Mouse (Mus musculus) MEL (cell line): ENCODE measurements around the gene Cldn1. TPM values are rescaled to one million over a fixed set of nuclear protein-coding genes. Genes with fewer than 3 reads are reported as not detected.

Experiments
- DNase-seq: peaks from one replicate; pipeline ENCODE4 v3.0.0; 2011; ENCODE audit warnings: low read depth, low spot score
- H3K27ac ChIP-seq: 2 replicates; pipeline ENCODE4 v1.5.1; 2012; ENCODE audit warnings: low read depth, mild to moderate bottlenecking, control low read depth, low read length, moderate library complexity; ENCODE audit not compliant: control insufficient read depth
- H3K27me3 ChIP-seq, 2 experiments: fragments of 150-350 bp in 1 of 2; sonication (generic) in 1 of 2; 2 replicates each; pipeline ENCODE4 v1.6.1; 2012; ENCODE audit warnings: low read length in 2 of 2, mild to moderate bottlenecking in 2 of 2, improper control_type of control experiment in 1 of 2, moderate library complexity in 1 of 2; ENCODE audit not compliant: insufficient read depth in 2 of 2, control insufficient read depth in 1 of 2
- H3K36me3 ChIP-seq, 2 experiments: 2 replicates each; pipeline ENCODE4 v1.6.1; 2012 to 2014; ENCODE audit warnings: low read length in 2 of 2, improper control_type of control experiment in 1 of 2, inconsistent platforms in 1 of 2, mild to moderate bottlenecking in 1 of 2; ENCODE audit not compliant: insufficient read depth in 2 of 2, control insufficient read depth in 1 of 2
- H3K4me1 ChIP-seq, 2 experiments: fragments of 150-350 bp in 1 of 2; sonication (generic) in 1 of 2; 2 replicates each; pipeline ENCODE4 v1.6.1; 2012; ENCODE audit warnings: low read length in 2 of 2, improper control_type of control experiment in 1 of 2, mild to moderate bottlenecking in 1 of 2; ENCODE audit not compliant: insufficient read depth in 2 of 2, control insufficient read depth in 1 of 2
- H3K4me3 ChIP-seq, 2 experiments: fragments of 150-350 bp in 1 of 2; sonication (generic) in 1 of 2; 2 replicates each; pipeline ENCODE4 v1.5.1; 2012; ENCODE audit warnings: low read depth in 2 of 2, low read length in 2 of 2, mild to moderate bottlenecking in 2 of 2, moderate library complexity in 2 of 2, control low read depth in 1 of 2, improper control_type of control experiment in 1 of 2; ENCODE audit not compliant: control insufficient read depth in 1 of 2, insufficient read depth in 1 of 2
- H3K79me2 ChIP-seq: 2 replicates; pipeline ENCODE4 v1.6.1; 2012; ENCODE audit warnings: mild to moderate bottlenecking, low read length, moderate library complexity; ENCODE audit not compliant: control insufficient read depth, poor library complexity, insufficient read depth
- H3K9ac ChIP-seq: 2 replicates; pipeline ENCODE4 v1.6.1; 2012; ENCODE audit warnings: low read depth, mild to moderate bottlenecking, control low read depth, low read length, moderate library complexity; ENCODE audit not compliant: control insufficient read depth, poor library complexity, severe bottlenecking
- H3K9me3 ChIP-seq: fragments of 150-350 bp; sonication (generic); replicated peaks from 2 replicates; pipeline ENCODE4 v1.6.1; 2012; ENCODE audit warnings: mild to moderate bottlenecking, low read length, improper control_type of control experiment, moderate library complexity; ENCODE audit not compliant: insufficient read depth
- BHLHE40 ChIP-seq: IDR thresholded peaks from 2 replicates; pipeline ENCODE4 v1.6.1; 2012; ENCODE audit warnings: low read depth, mild to moderate bottlenecking, inconsistent platforms, low read length, improper control_type of control experiment, borderline replicate concordance
- CHD2 ChIP-seq: IDR thresholded peaks from 2 replicates; pipeline ENCODE4 v1.6.1; 2011; ENCODE audit warnings: low read length, improper control_type of control experiment
- CTCF ChIP-seq, 3 experiments: IDR thresholded peaks in 2 of 3; conservative IDR thresholded peaks in 1 of 3; 2 replicates each; pipeline ENCODE4 v1.5.1; 2011 to 2012; ENCODE audit warnings: low read length in 3 of 3, low read depth in 2 of 3, mild to moderate bottlenecking in 2 of 3, improper control_type of control experiment in 1 of 3, inconsistent platforms in 1 of 3, mixed read lengths in 1 of 3, moderate library complexity in 1 of 3; ENCODE audit not compliant: control insufficient read depth in 1 of 3, insufficient read depth in 1 of 3, poor library complexity in 1 of 3, severe bottlenecking in 1 of 3
- E2F4 ChIP-seq: IDR thresholded peaks from 2 replicates; pipeline ENCODE4 v1.6.1; 2011; ENCODE audit warnings: low read depth, low read length, improper control_type of control experiment, borderline replicate concordance
- ELF1 ChIP-seq: IDR thresholded peaks from 2 replicates; pipeline ENCODE4 v1.6.1; 2014; ENCODE audit warnings: low read depth, mild to moderate bottlenecking, inconsistent platforms, low read length, improper control_type of control experiment, moderate library complexity
- EP300 ChIP-seq, 2 experiments: IDR thresholded peaks; 2 replicates each; pipeline ENCODE4 v1.6.1; 2011; ENCODE audit warnings: improper control_type of control experiment in 2 of 2, low read length in 2 of 2, low read depth in 1 of 2, mild to moderate bottlenecking in 1 of 2
- GATA1 ChIP-seq: IDR thresholded peaks from 2 replicates; pipeline ENCODE4 v1.6.1; 2011; ENCODE audit warnings: low read depth, low read length, improper control_type of control experiment
- HCFC1 ChIP-seq: IDR thresholded peaks from 2 replicates; pipeline ENCODE4 v1.6.1; 2012; ENCODE audit warnings: low read depth, mild to moderate bottlenecking, inconsistent platforms, low read length, improper control_type of control experiment, moderate library complexity
- MAZ ChIP-seq: IDR thresholded peaks from 2 replicates; pipeline ENCODE4 v1.6.1; 2012; ENCODE audit warnings: low read depth, mild to moderate bottlenecking, inconsistent platforms, low read length, improper control_type of control experiment
- MXI1 ChIP-seq: IDR thresholded peaks from 2 replicates; pipeline ENCODE4 v1.6.1; 2011; ENCODE audit warnings: mild to moderate bottlenecking, low read depth, low read length, improper control_type of control experiment
- MYB ChIP-seq: IDR thresholded peaks from 2 replicates; pipeline ENCODE4 v1.6.1; 2011; ENCODE audit warnings: mild to moderate bottlenecking, low read depth, low read length, improper control_type of control experiment
- MYC ChIP-seq: IDR thresholded peaks from 2 replicates; pipeline ENCODE4 v1.6.1; 2011; ENCODE audit warnings: low read depth, mild to moderate bottlenecking, low read length, improper control_type of control experiment, moderate library complexity
- NELFE ChIP-seq: IDR thresholded peaks from 2 replicates; pipeline ENCODE4 v1.6.1; 2011; ENCODE audit warnings: low read depth, low read length, improper control_type of control experiment
- POLR2A ChIP-seq, 2 experiments: IDR thresholded peaks; 2 replicates each; pipeline ENCODE4 v1.6.1; 2011 to 2012; ENCODE audit warnings: low read length in 2 of 2, mild to moderate bottlenecking in 2 of 2, control low read depth in 1 of 2, improper control_type of control experiment in 1 of 2, low read depth in 1 of 2, moderate library complexity in 1 of 2; ENCODE audit not compliant: control insufficient read depth in 1 of 2, insufficient read depth in 1 of 2, poor library complexity in 1 of 2
- POLR2AphosphoS2 ChIP-seq: IDR thresholded peaks from 2 replicates; pipeline ENCODE4 v1.6.1; 2011; ENCODE audit warnings: low read length, improper control_type of control experiment
- POLR2AphosphoS5 ChIP-seq: IDR thresholded peaks from 2 replicates; pipeline ENCODE4 v1.6.1; 2012; ENCODE audit warnings: low read depth, borderline replicate concordance, mild to moderate bottlenecking, inconsistent platforms, low read length, moderate library complexity, mixed read lengths
- RAD21 ChIP-seq: IDR thresholded peaks from 2 replicates; pipeline ENCODE4 v1.6.1; 2011; ENCODE audit warnings: mild to moderate bottlenecking, low read depth, low read length, improper control_type of control experiment
- TAL1 ChIP-seq: IDR thresholded peaks from 2 replicates; pipeline ENCODE4 v1.6.1; 2012; ENCODE audit warnings: mild to moderate bottlenecking, inconsistent platforms, low read length, moderate library complexity, mixed read lengths
- TCF12 ChIP-seq: IDR thresholded peaks from 2 replicates; pipeline ENCODE4 v1.6.1; 2014; ENCODE audit warnings: low read depth, mild to moderate bottlenecking, inconsistent platforms, low read length, improper control_type of control experiment, moderate library complexity
- USF1 ChIP-seq: IDR thresholded peaks from 2 replicates; pipeline ENCODE4 v1.6.1; 2014; ENCODE audit warnings: low read depth, mild to moderate bottlenecking, inconsistent platforms, low read length, improper control_type of control experiment, moderate library complexity
- ZKSCAN1 ChIP-seq: IDR thresholded peaks from 2 replicates; pipeline ENCODE4 v1.6.1; 2012; ENCODE audit warnings: low read depth, mild to moderate bottlenecking, inconsistent platforms, low read length, improper control_type of control experiment, moderate library complexity
- ZMIZ1 ChIP-seq: IDR thresholded peaks from 2 replicates; pipeline ENCODE4 v1.6.1; 2012; ENCODE audit warnings: low read depth, mild to moderate bottlenecking, inconsistent platforms, low read length, improper control_type of control experiment, moderate library complexity
- polyA plus RNA-seq, 2 experiments: library from polyadenylated mRNA; stranded (reverse) in 1 of 2; unstranded in 1 of 2; fragments of >175 nt in 1 of 2; fragments of >200 nt in 1 of 2; gene quantifications; 2 replicates each; pipeline versions ENCODE4 v1.2.1 to v1.2.4; 2012; ENCODE audit warnings: low replicate concordance in 2 of 2, low read depth in 1 of 2; ENCODE audit not compliant: insufficient read length in 2 of 2, insufficient read depth in 1 of 2, missing spikeins in 1 of 2
- total RNA-seq: library from RNA; depleted of rRNA; stranded (reverse); fragments of 300-350 nt; gene quantifications from 2 replicates; pipeline ENCODE4 v1.2.3, GENCODE M21; 2012; rRNA removed

The Cldn1 gene
- not detected in 2 replicates for total RNA-seq
- polyA plus RNA-seq, result not detected

DNA sequence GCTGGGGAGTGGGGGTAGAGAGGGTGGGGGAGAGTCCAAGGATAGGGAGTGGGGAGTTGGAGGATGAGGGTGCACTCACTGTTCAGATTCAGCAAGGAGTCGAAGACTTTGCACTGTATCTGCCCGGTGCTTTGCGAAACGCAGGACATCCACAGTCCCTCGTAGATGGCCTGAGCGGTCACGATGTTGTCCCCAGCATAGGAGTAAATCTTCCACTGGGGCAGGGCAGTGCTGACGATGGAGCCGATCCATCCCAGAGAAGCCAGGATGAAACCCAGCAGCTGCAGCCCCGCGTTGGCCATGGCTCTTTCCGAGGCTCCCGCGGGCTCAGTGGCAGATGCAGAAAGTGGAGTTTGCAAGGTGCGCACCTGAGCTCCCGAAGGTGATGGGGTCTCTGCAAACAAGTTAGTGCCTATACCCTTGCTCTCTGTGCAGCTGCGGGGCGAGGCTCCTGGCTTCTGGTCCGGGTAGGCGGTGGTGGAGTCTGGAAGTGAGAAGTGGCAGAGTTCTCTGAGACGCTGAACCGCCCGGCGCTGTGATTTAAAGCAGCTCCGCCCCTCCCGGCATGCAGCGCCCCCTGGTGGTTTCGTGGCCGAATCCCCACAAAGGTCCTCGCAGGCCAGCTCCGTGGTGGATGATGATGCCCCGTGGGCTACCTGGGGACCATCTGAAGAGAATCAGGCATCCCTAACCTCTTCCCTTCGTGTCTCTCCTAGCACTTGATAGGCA is at the start of gene Cldn1:
TSS of gene Cldn1 (minus strand) at position 517 of the 729 bp plus-strand sequence.
- peak in 1 of 3 experiments; percentile 44; a peak in 1 of 6 replicates for TF ChIP-seq CTCF (IDR thresholded peaks at IDR 0.05 in 2 of 3, conservative IDR thresholded peaks at IDR 0.05 in 1 of 3; ENCODE audit: control insufficient read depth in 1 of 3, insufficient read depth in 1 of 3, low read depth in 2 of 3, low read length in 3 of 3, poor library complexity in 1 of 3, severe bottlenecking in 1 of 3)
- TF ChIP-seq RAD21, result no peak
- TF ChIP-seq TAL1, result no peak
- no peak for TF ChIP-seq EP300 (IDR thresholded peaks at IDR 0.05; ENCODE audit: low read depth in 1 of 2, low read length in 2 of 2)
- TF ChIP-seq CHD2, result no peak
- TF ChIP-seq ZKSCAN1, result no peak
- Histone ChIP-seq H3K4me1 (no peaks in the 10 kb centered on the region), H3K27ac (no peak within 1 kb of the TSS), H3K9me3 (no peaks in the 10 kb centered on the region), H3K9ac (no peak within 1 kb of the TSS), H3K79me2 (no peaks in the 10 kb centered on the region), H3K27me3 (no peaks in the 10 kb centered on the region), H3K4me3 (no peak within 1 kb of the TSS), H3K36me3 (no peaks in the 10 kb centered on the region)
- no peak for DNase-seq

DNA sequence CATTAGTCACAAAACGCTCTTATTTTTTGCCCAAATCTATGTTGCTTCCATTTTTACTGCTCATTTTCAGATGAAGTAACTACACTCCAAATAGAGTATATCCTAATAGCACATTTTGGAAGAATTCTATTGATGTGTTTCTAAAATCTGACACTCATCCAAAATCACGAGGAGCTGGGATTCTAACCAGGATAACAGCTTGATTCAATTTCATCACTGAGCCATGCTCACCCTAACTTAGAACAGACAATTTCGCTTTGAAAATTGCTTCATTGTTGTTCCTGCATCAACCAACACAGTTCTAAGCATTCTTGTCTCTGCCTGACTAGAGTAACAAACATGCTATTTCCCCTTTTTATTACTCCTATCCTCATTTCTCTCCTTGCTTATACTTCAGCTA is 47.0 kb upstream of the Cldn1 start:
- TF ChIP-seq E2F4, result no peak
- no peak for TF ChIP-seq POLR2A (IDR thresholded peaks at IDR 0.05; ENCODE audit: control insufficient read depth in 1 of 2, insufficient read depth in 1 of 2, low read depth in 1 of 2, low read length in 2 of 2, poor library complexity in 1 of 2)
- Histone ChIP-seq H3K27ac (no peak overlapping the region), H3K36me3 (no peaks in the 10 kb centered on the region), H3K79me2 (no peaks in the 10 kb centered on the region), H3K4me1 (no peaks in the 10 kb centered on the region), H3K9ac (no peak overlapping the region), H3K4me3 (no peak overlapping the region), H3K9me3 (no peaks in the 10 kb centered on the region), H3K27me3 (peaks cover 0 to 5% of the 10 kb centered on the region in 2 experiments; a peak in 1 of 4 replicates)
- DNase-seq, result no peak

DNA sequence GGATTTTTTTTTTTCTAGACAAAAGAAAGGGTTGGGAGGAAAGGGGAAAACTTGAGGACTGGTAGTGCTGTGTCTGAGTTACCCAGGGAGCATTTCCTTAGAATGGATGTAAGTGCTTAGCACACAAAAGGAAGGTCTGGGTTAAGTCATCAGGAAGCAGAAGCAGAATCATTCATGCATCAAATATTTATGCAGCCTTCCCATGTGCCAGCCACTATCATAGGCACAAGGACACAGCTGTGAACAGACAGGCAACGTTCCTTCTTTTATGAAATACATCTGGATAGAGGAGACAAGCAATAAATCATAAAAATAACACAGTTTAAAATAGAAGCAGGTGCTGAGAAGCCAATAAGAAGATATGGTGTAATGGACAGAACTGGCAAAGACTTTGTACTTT is 32.4 kb upstream of the Cldn1 start:
- no peak for DNase-seq
- H3K9me3 ChIP-seq, result no peaks in the 10 kb centered on the region
- H3K27me3 ChIP-seq, result no peaks in the 10 kb centered on the region
- H3K4me1 ChIP-seq, result no peaks in the 10 kb centered on the region
- no peaks in the 10 kb centered on the region for H3K79me2 ChIP-seq
- H3K4me3 ChIP-seq, result no peak overlapping the region
- TF ChIP-seq HCFC1 (no peak), ZMIZ1 (no peak), BHLHE40 (no peak), GATA1 (no peak), ELF1 (no peak), POLR2AphosphoS5 (no peak), MXI1 (no peak), MAZ (no peak), USF1 (no peak), CHD2 (no peak), ZKSCAN1 (no peak), NELFE (no peak), EP300 (IDR thresholded peaks at IDR 0.05; ENCODE audit: low read depth in 1 of 2, low read length in 2 of 2) (no peak), MYB (no peak), TCF12 (no peak), POLR2AphosphoS2 (no peak), MYC (no peak)
- no peak overlapping the region for H3K9ac ChIP-seq
- no peaks in the 10 kb centered on the region for H3K36me3 ChIP-seq
- no peak overlapping the region for H3K27ac ChIP-seq
